Mouse (Mus musculus) CH12.LX (cell line): ENCODE results near the gene Hist1h2af. TPM values are rescaled to one million over a fixed set of nuclear protein-coding genes. Genes with fewer than 3 reads are reported as not detected.

Experiments used
- DNase-seq: peaks from one replicate; pipeline ENCODE4 v3.0.0-alpha.2; 2013; ENCODE audit errors: extremely low read depth
- H3K27ac ChIP-seq: 2 replicates; pipeline ENCODE4 v1.5.1; 2012; ENCODE audit warnings: low read depth, mild to moderate bottlenecking, control low read depth, moderate library complexity; ENCODE audit not compliant: insufficient read depth
- H3K27me3 ChIP-seq: replicated peaks from 2 replicates; pipeline ENCODE3; 2012; ENCODE audit warnings: inconsistent platforms
- H3K36me3 ChIP-seq, 2 experiments: replicated peaks in 1 of 2; 2 replicates each; pipeline versions ENCODE3 to v1.6.1; 2012; ENCODE audit warnings: inconsistent platforms in 1 of 2, low read length in 1 of 2, mild to moderate bottlenecking in 1 of 2, mixed read lengths in 1 of 2, moderate library complexity in 1 of 2; ENCODE audit not compliant: control insufficient read depth in 1 of 2, insufficient read depth in 1 of 2
- H3K4me1 ChIP-seq, 2 experiments: 2 replicates each; pipeline ENCODE4 v1.6.1; 2012; ENCODE audit warnings: inconsistent platforms in 1 of 2, moderate library complexity in 1 of 2; ENCODE audit not compliant: insufficient read depth in 2 of 2, control insufficient read depth in 1 of 2
- H3K4me2 ChIP-seq: 2 replicates; pipeline ENCODE4 v1.6.1; 2012; ENCODE audit warnings: low read depth, mild to moderate bottlenecking, control low read depth; ENCODE audit not compliant: poor library complexity, insufficient read depth, severe bottlenecking
- H3K4me3 ChIP-seq, 3 experiments: fragments of 150-350 bp in 1 of 3; sonication (generic) in 1 of 3; replicated peaks in 1 of 3; 2 replicates each; pipeline versions ENCODE3 to v1.5.1; 2011 to 2012; ENCODE audit warnings: low read depth in 2 of 3, low read length in 2 of 3, mild to moderate bottlenecking in 2 of 3, moderate library complexity in 2 of 3, control low read depth in 1 of 3, improper control_type of control experiment in 1 of 3, inconsistent platforms in 1 of 3, mixed read lengths in 1 of 3; ENCODE audit not compliant: poor library complexity in 1 of 3
- H3K79me2 ChIP-seq: replicated peaks from 2 replicates; pipeline ENCODE4 v1.6.1; 2012; ENCODE audit warnings: mild to moderate bottlenecking, moderate library complexity; ENCODE audit not compliant: control insufficient read depth, poor library complexity, insufficient read depth, severe bottlenecking; ENCODE audit errors: extremely low read depth
- H3K9ac ChIP-seq: 2 replicates; pipeline ENCODE4 v1.6.1; 2012; ENCODE audit warnings: low read depth, mild to moderate bottlenecking, control low read depth, moderate library complexity; ENCODE audit not compliant: insufficient read depth
- H3K9me3 ChIP-seq: replicated peaks from 2 replicates; pipeline ENCODE3; 2012; ENCODE audit warnings: low read length, inconsistent platforms, mixed read lengths
- BHLHE40 ChIP-seq: IDR thresholded peaks from 2 replicates; pipeline ENCODE4 v1.6.1; 2011; ENCODE audit warnings: mild to moderate bottlenecking, low read depth, low read length, improper control_type of control experiment
- CHD1 ChIP-seq: IDR thresholded peaks from 2 replicates; pipeline ENCODE4 v1.6.1; 2012; ENCODE audit warnings: low read depth, low read length, improper control_type of control experiment, inconsistent platforms
- CTCF ChIP-seq, 2 experiments: IDR thresholded peaks in 1 of 2; conservative IDR thresholded peaks in 1 of 2; 2 replicates each; pipeline ENCODE4 v1.5.1; 2011 to 2012; ENCODE audit warnings: low read depth in 2 of 2, low read length in 2 of 2, improper control_type of control experiment in 1 of 2, inconsistent platforms in 1 of 2, mild to moderate bottlenecking in 1 of 2, moderate library complexity in 1 of 2
- ELF1 ChIP-seq: IDR thresholded peaks from 2 replicates; pipeline ENCODE4 v1.6.1; 2014; ENCODE audit warnings: low read depth, mild to moderate bottlenecking, inconsistent platforms, low read length, improper control_type of control experiment
- EP300 ChIP-seq: IDR thresholded peaks from 2 replicates; pipeline ENCODE4 v1.6.1; 2011; ENCODE audit warnings: low read length, improper control_type of control experiment
- GABPA ChIP-seq: IDR thresholded peaks from 2 replicates; pipeline ENCODE4 v1.6.1; 2012; ENCODE audit warnings: low read depth, low read length, improper control_type of control experiment, inconsistent platforms; ENCODE audit not compliant: insufficient replicate concordance
- HCFC1 ChIP-seq: IDR thresholded peaks from 2 replicates; pipeline ENCODE4 v1.6.1; 2012; ENCODE audit warnings: low read depth, mild to moderate bottlenecking, inconsistent platforms, low read length, improper control_type of control experiment
- JUN ChIP-seq: IDR thresholded peaks from 2 replicates; pipeline ENCODE4 v1.6.1; 2011; ENCODE audit warnings: low read depth, mild to moderate bottlenecking, low read length, improper control_type of control experiment, moderate library complexity; ENCODE audit not compliant: insufficient read depth
- MAFK ChIP-seq: IDR thresholded peaks from 2 replicates; pipeline ENCODE4 v1.6.1; 2011; ENCODE audit warnings: low read length, improper control_type of control experiment; ENCODE audit not compliant: insufficient replicate concordance
- MEF2A ChIP-seq: IDR thresholded peaks from 2 replicates; pipeline ENCODE4 v1.6.1; 2014; ENCODE audit warnings: low read depth, mild to moderate bottlenecking, inconsistent platforms, low read length, improper control_type of control experiment, borderline replicate concordance
- MYC ChIP-seq: IDR thresholded peaks from 2 replicates; pipeline ENCODE4 v1.6.1; 2011; ENCODE audit warnings: low read depth, mild to moderate bottlenecking, improper control_type of control experiment, low read length
- POLR2A ChIP-seq: IDR thresholded peaks from 2 replicates; pipeline ENCODE4 v1.6.1; 2011; ENCODE audit warnings: low read depth, mild to moderate bottlenecking, improper control_type of control experiment, low read length
- POLR2AphosphoS2 ChIP-seq: IDR thresholded peaks from 2 replicates; pipeline ENCODE4 v1.6.1; 2011; ENCODE audit warnings: low read depth, low read length, improper control_type of control experiment
- RAD21 ChIP-seq: IDR thresholded peaks from 2 replicates; pipeline ENCODE4 v1.6.1; 2011; ENCODE audit warnings: low read depth, mild to moderate bottlenecking, low read length, improper control_type of control experiment, moderate library complexity
- RCOR1 ChIP-seq: conservative IDR thresholded peaks from 2 replicates; pipeline ENCODE4 v1.6.1; 2012; ENCODE audit warnings: low read depth, mild to moderate bottlenecking, inconsistent platforms, low read length, improper control_type of control experiment
- SIN3A ChIP-seq: IDR thresholded peaks from 2 replicates; pipeline ENCODE4 v1.6.1; 2012; ENCODE audit warnings: low read length, improper control_type of control experiment, inconsistent platforms
- dilution Hi-C: fragments of 300-500 bp; cut with MboI; formaldehyde crosslinking; loops from 2 replicates; pipeline ENCODE4 v1.14.3; 2020; ENCODE audit warnings: low sequenced_read_pairs; ENCODE audit not compliant: extremely low pct_unique_long_range_greater_than_20kb, extremely low pct_ligation_motif_present
- in situ Hi-C: fragments of 300-500 bp; cut with MboI; formaldehyde crosslinking; loops from 3 replicates; pipeline ENCODE4 v1.14.3; 2019; ENCODE audit warnings: low sequenced_read_pairs, low pct_ligation_motif_present, low pct_unique_long_range_greater_than_20kb, mixed read lengths
- polyA plus RNA-seq: library from polyadenylated mRNA; unstranded; fragments of >175 nt; gene quantifications from 2 replicates; pipeline ENCODE4 v1.2.1, GENCODE M21; 2012; ENCODE audit warnings: low read depth; ENCODE audit not compliant: insufficient read length
- total RNA-seq, 2 experiments: library from RNA; depleted of rRNA; stranded (reverse); fragments of 300-350 nt in 1 of 2; fragments of >200 nt in 1 of 2; gene quantifications; 2 replicates each; pipeline ENCODE4 v1.2.3; 2012 to 2014

Gene Hist1h2af
- total and polyA plus RNA-seq, 3 experiments: 57.1 to 932 (median 68.6) TPM

DNA sequence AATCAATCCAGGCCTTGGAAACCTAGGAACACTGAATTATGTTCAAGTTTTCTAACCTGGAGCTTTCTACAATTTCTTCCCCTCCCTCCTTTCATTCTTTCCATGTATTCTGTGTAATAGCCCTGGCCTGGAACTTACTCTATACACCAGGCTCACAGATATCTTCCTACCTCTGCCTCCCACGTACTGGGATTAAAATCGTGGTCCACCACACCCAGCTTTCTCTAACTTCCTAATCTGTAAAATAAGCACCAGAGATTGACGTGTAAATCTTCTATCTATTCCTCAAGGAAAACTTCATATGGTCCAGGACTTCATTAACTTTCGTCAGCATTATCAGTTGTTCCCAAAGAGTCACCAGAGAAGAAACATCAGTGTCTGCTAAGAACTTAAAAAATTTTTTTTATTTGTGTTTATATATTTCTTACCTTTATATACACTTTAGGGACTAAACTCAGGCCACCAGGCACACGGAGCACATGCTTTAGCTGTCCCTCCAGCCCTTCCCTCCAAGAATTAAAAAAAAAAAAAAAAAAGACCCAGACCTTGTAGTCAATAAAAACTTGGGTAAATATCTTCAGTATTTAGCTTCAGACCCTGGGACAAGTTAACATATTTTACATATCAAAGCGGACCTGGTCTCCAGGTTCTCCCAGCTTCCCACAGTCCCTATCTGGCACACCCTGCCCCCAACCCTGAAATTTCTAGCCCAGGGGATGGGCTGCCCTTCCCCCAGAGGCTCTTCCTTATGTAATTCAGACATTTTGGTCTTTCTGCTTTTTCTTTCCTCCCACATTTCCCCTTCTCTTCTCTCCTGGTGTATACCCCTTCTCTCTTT lies 48.7 kb downstream of the Hist1h2af start (continued):
- TF ChIP-seq JUN: peak; percentile 21; the same call in 1 of the 2 replicates
- peak; percentile 92 for TF ChIP-seq POLR2AphosphoS2
- peak; percentile 34; the same call in 1 of the 2 replicates for TF ChIP-seq CHD1
- peak; percentile 77 for TF ChIP-seq MYC
- peak; percentile 40; the same call in 1 of the 2 replicates for TF ChIP-seq RCOR1
- TF ChIP-seq EP300: no peak
- 0 out of 2 replicates have a peak, but pooled peaks have one; percentile 49 for TF ChIP-seq MAFK
- TF ChIP-seq GABPA: no peak
- TF ChIP-seq HCFC1: peak; percentile 28; the same call in 1 of the 2 replicates
- TF ChIP-seq BHLHE40: 0 out of 2 replicates have a peak, but pooled peaks have one; percentile 4
- TF ChIP-seq SIN3A: peak; percentile 18; the same call in 1 of the 2 replicates
- TF ChIP-seq CTCF (conservative IDR thresholded peaks at IDR 0.05 in 1 of 2, IDR thresholded peaks at IDR 0.05 in 1 of 2; ENCODE audit: low read depth in 2 of 2, low read length in 2 of 2): no peak
- TF ChIP-seq MEF2A: no peak
- TF ChIP-seq RAD21: no peak
- TF ChIP-seq, all 38 proteins: peak for 14

DNA sequence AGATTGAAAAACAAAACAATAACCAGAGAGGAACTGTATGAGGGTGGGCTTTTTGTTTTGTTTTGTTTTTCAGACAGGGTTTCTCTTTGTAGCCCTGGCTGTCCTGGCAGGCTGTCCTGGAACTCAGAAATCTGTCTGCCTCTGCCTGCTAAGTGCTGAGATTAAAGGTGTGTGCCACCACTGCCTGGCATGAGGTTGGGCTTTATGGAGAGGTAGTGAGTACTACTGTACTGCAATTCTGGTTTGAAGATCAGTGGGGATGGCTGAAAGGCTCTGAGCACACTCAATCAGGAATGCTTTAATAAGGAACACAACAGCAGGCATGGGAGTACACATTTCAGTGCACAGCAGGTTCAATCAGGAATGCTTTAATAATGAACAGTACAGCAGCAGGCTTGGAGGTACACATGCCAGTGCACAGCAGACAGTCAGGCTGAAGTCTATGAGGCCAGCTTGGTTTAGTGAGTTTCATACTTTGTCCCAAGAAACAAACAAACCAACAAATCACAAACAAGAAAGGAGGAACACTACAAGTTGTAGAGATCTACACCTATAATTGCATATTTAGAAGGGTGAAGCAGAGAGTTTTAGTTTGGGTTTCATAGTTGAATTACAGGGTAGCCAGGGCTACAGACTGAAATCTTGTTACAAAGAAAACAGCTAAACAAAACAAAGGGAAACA lies 49.8 kb downstream of the Hist1h2af start:
- Histone ChIP-seq H3K9ac (peak overlapping the region; percentile 98), H3K4me2 (peak overlapping the region; percentile 78), H3K27ac (peak overlapping the region; percentile 93), H3K27me3 (no peaks in the 10 kb centered on the region), H3K4me3 (peak overlapping the region in 1 of 3 experiments; percentile 9), H3K9me3 (no peaks in the 10 kb centered on the region), H3K79me2 (no peaks in the 10 kb centered on the region), H3K4me1 (peaks cover 3 to 39% of the 10 kb centered on the region in 2 experiments), H3K36me3 (no peaks in the 10 kb centered on the region)
- in situ Hi-C loops: no loop called here
- TF ChIP-seq ELF1 (no peak), POLR2A (0 out of 2 replicates have a peak, but pooled peaks have one; percentile 19)
- dilution Hi-C loops: no loop called here
- DNase-seq: peak; percentile 37

Other genes with a start within 250 kb of the Hist1h2af start
Only the 20 nearest of the 34 such genes appear.
- gene Abt1, start 110.0 kb upstream of the Hist1h2af start, total RNA-seq (2012; rRNA removed): 10.1 and 13.1 TPM in 2 replicates
- gene Abt1, start 110.0 kb upstream of the Hist1h2af start, total RNA-seq (2014; rRNA removed): 14.4 and 15.4 TPM in 2 replicates
- 11.7 and 12.9 TPM in 2 replicates for gene Abt1, start 110.0 kb upstream of the Hist1h2af start, polyA plus RNA-seq
- gene Btn1a1, start 68.0 kb upstream of the Hist1h2af start, total RNA-seq (2012; rRNA removed): 0.38 and 0.51 TPM in 2 replicates
- 0.20 TPM in 2 replicates for gene Btn1a1, start 68.0 kb upstream of the Hist1h2af start, total RNA-seq (2014; rRNA removed)
- gene Btn1a1, start 68.0 kb upstream of the Hist1h2af start, polyA plus RNA-seq: 0.08 and 0.21 TPM in 2 replicates
- gene Btn2a2, start 45.0 kb upstream of the Hist1h2af start, total RNA-seq (2012; rRNA removed): 1.1 and 1.3 TPM in 2 replicates
- gene Btn2a2, start 45.0 kb upstream of the Hist1h2af start, total RNA-seq (2014; rRNA removed): 1.2 and 1.3 TPM in 2 replicates
- 2.1 and 2.8 TPM in 2 replicates for gene Btn2a2, start 45.0 kb upstream of the Hist1h2af start, polyA plus RNA-seq
- gene Hist1h4h, start 2.9 kb upstream of the Hist1h2af start, total RNA-seq (2012; rRNA removed): 4,350 and 4,957 TPM in 2 replicates
- 14.0 and 19.4 TPM in 2 replicates for gene Hist1h4h, start 2.9 kb upstream of the Hist1h2af start, total RNA-seq (2014; rRNA removed)
- 3.4 and 5.5 TPM in 2 replicates for gene Hist1h4h, start 2.9 kb upstream of the Hist1h2af start, polyA plus RNA-seq
- 608 and 749 TPM in 2 replicates for gene Hist1h3g, start 1.5 kb downstream of the Hist1h2af start, total RNA-seq (2012; rRNA removed)
- 50.1 and 75.3 TPM in 2 replicates for gene Hist1h3g, start 1.5 kb downstream of the Hist1h2af start, total RNA-seq (2014; rRNA removed)
- gene Hist1h3g, start 1.5 kb downstream of the Hist1h2af start, polyA plus RNA-seq: 3.4 and 3.6 TPM in 2 replicates
- gene Hist1h2bh, start 9.5 kb downstream of the Hist1h2af start, total RNA-seq (2012; rRNA removed): 261 and 290 TPM in 2 replicates
- 5.7 and 8.0 TPM in 2 replicates for gene Hist1h2bh, start 9.5 kb downstream of the Hist1h2af start, total RNA-seq (2014; rRNA removed)
- gene Hist1h2bh, start 9.5 kb downstream of the Hist1h2af start, polyA plus RNA-seq: 0.56 and 0.77 TPM in 2 replicates
- gene Hist1h3f, start 10.1 kb downstream of the Hist1h2af start, total RNA-seq (2012; rRNA removed): 553 and 608 TPM in 2 replicates
- gene Hist1h3f, start 10.1 kb downstream of the Hist1h2af start, total RNA-seq (2014; rRNA removed): 5.1 and 8.0 TPM in 2 replicates
- 0.23 and 0.30 TPM in 2 replicates for gene Hist1h3f, start 10.1 kb downstream of the Hist1h2af start, polyA plus RNA-seq
- gene Hist1h4f, start 17.7 kb downstream of the Hist1h2af start, total RNA-seq (2012; rRNA removed): 4,390 and 4,902 TPM in 2 replicates
- gene Hist1h4f, start 17.7 kb downstream of the Hist1h2af start, total RNA-seq (2014; rRNA removed): 17.8 and 27.1 TPM in 2 replicates
- gene Hist1h4f, start 17.7 kb downstream of the Hist1h2af start, polyA plus RNA-seq: 4.0 and 9.0 TPM in 2 replicates
- 112 and 132 TPM in 2 replicates for gene Hist1h1d, start 19.4 kb downstream of the Hist1h2af start, total RNA-seq (2012; rRNA removed)
- gene Hist1h1d, start 19.4 kb downstream of the Hist1h2af start, total RNA-seq (2014; rRNA removed): 1.8 and 2.3 TPM in 2 replicates
- gene Hist1h1d, start 19.4 kb downstream of the Hist1h2af start, polyA plus RNA-seq: 0.11 and 0.14 TPM in 2 replicates
- gene Hist1h3e, start 28.5 kb downstream of the Hist1h2af start, total RNA-seq (2012; rRNA removed): 1,307 and 1,484 TPM in 2 replicates
- 20.6 and 24.2 TPM in 2 replicates for gene Hist1h3e, start 28.5 kb downstream of the Hist1h2af start, total RNA-seq (2014; rRNA removed)
- gene Hist1h3e, start 28.5 kb downstream of the Hist1h2af start, polyA plus RNA-seq: 2.2 and 3.1 TPM in 2 replicates
- gene Hist1h2ae, start 37.3 kb downstream of the Hist1h2af start, total RNA-seq (2012; rRNA removed): 648 and 652 TPM in 2 replicates
- 13.4 and 16.3 TPM in 2 replicates for gene Hist1h2ae, start 37.3 kb downstream of the Hist1h2af start, total RNA-seq (2014; rRNA removed)
- 1.4 and 3.5 TPM in 2 replicates for gene Hist1h2ae, start 37.3 kb downstream of the Hist1h2af start, polyA plus RNA-seq
- gene Hist1h2bg, start 37.5 kb downstream of the Hist1h2af start, total RNA-seq (2012; rRNA removed): 2,765 and 3,252 TPM in 2 replicates
- 118 and 136 TPM in 2 replicates for gene Hist1h2bg, start 37.5 kb downstream of the Hist1h2af start, total RNA-seq (2014; rRNA removed)
- 9.1 and 9.4 TPM in 2 replicates for gene Hist1h2bg, start 37.5 kb downstream of the Hist1h2af start, polyA plus RNA-seq
- 1,243 and 1,273 TPM in 2 replicates for gene Hist1h2bf, start 40.3 kb downstream of the Hist1h2af start, total RNA-seq (2012; rRNA removed)
- gene Hist1h2bf, start 40.3 kb downstream of the Hist1h2af start, total RNA-seq (2014; rRNA removed): 28.3 and 50.8 TPM in 2 replicates
- 1.7 TPM in 1 of 2 replicates, not detected in the other for gene Hist1h2bf, start 40.3 kb downstream of the Hist1h2af start, polyA plus RNA-seq
- 744 and 796 TPM in 2 replicates for gene Hist1h2ad, start 40.5 kb downstream of the Hist1h2af start, total RNA-seq (2012; rRNA removed)
- 9.1 and 13.2 TPM in 2 replicates for gene Hist1h2ad, start 40.5 kb downstream of the Hist1h2af start, total RNA-seq (2014; rRNA removed)
- 0.53 TPM in 1 of 2 replicates, not detected in the other for gene Hist1h2ad, start 40.5 kb downstream of the Hist1h2af start, polyA plus RNA-seq
- gene Hist1h3d, start 41.9 kb downstream of the Hist1h2af start, total RNA-seq (2012; rRNA removed): 164 and 182 TPM in 2 replicates
- gene Hist1h3d, start 41.9 kb downstream of the Hist1h2af start, total RNA-seq (2014; rRNA removed): 10.3 and 13.5 TPM in 2 replicates
- gene Hist1h3d, start 41.9 kb downstream of the Hist1h2af start, polyA plus RNA-seq: 0.65 and 0.94 TPM in 2 replicates
- 1,558 and 1,831 TPM in 2 replicates for gene Hist1h4d, start 47.7 kb downstream of the Hist1h2af start, total RNA-seq (2012; rRNA removed)
- 13.8 and 27.7 TPM in 2 replicates for gene Hist1h4d, start 47.7 kb downstream of the Hist1h2af start, total RNA-seq (2014; rRNA removed)
- 2.4 and 6.7 TPM in 2 replicates for gene Hist1h4d, start 47.7 kb downstream of the Hist1h2af start, polyA plus RNA-seq
- 268 and 282 TPM in 2 replicates for gene Hist1h2be, start 87.2 kb downstream of the Hist1h2af start, total RNA-seq (2012; rRNA removed)
- gene Hist1h2be, start 87.2 kb downstream of the Hist1h2af start, total RNA-seq (2014; rRNA removed): 3.4 and 4.7 TPM in 2 replicates
- 0.57 and 0.70 TPM in 2 replicates for gene Hist1h2be, start 87.2 kb downstream of the Hist1h2af start, polyA plus RNA-seq
- 486 and 504 TPM in 2 replicates for gene Hist1h1e, start 88.7 kb downstream of the Hist1h2af start, total RNA-seq (2012; rRNA removed)
- 12.2 and 18.3 TPM in 2 replicates for gene Hist1h1e, start 88.7 kb downstream of the Hist1h2af start, total RNA-seq (2014; rRNA removed)
- gene Hist1h1e, start 88.7 kb downstream of the Hist1h2af start, polyA plus RNA-seq: 1.5 and 1.9 TPM in 2 replicates
- 114 and 122 TPM in 2 replicates for gene Hist1h2ac, start 150.0 kb downstream of the Hist1h2af start, total RNA-seq (2012; rRNA removed)
- 0.96 and 0.97 TPM in 2 replicates for gene Hist1h2ac, start 150.0 kb downstream of the Hist1h2af start, total RNA-seq (2014; rRNA removed)
- 0.14 TPM in 1 of 2 replicates, not detected in the other for gene Hist1h2ac, start 150.0 kb downstream of the Hist1h2af start, polyA plus RNA-seq
- gene Hist1h2bc, start 150.3 kb downstream of the Hist1h2af start, total RNA-seq (2012; rRNA removed): 436 and 456 TPM in 2 replicates
- gene Hist1h2bc, start 150.3 kb downstream of the Hist1h2af start, total RNA-seq (2014; rRNA removed): 16.1 and 17.4 TPM in 2 replicates
- 1.1 and 2.2 TPM in 2 replicates for gene Hist1h2bc, start 150.3 kb downstream of the Hist1h2af start, polyA plus RNA-seq